Mouse (Mus musculus) limb, embryonic 13.5 days (tissue): ENCODE measurements around the gene Kat14. TPM values are rescaled to one million over a fixed set of nuclear protein-coding genes. Genes with fewer than 3 reads are reported as not detected.

Experiments used
- ATAC-seq: fragments of 200-750 bp; cut with Nextera tagmentation; 2 replicates; pipeline ENCODE4 v1.8.0; 2017; ENCODE audit warnings: low read depth, moderate number of reproducible peaks, moderate TSS enrichment; ENCODE audit not compliant: low FRiP score
- H3K27ac ChIP-seq: fragments of 300-500 bp; sonication (generic); 2 replicates; pipeline ENCODE4 v1.5.1; 2015; ENCODE audit warnings: inconsistent platforms, mild to moderate bottlenecking, moderate library complexity
- H3K27me3 ChIP-seq: fragments of 300-500 bp; sonication (generic); 2 replicates; pipeline ENCODE4 v1.6.1; 2015; ENCODE audit warnings: mild to moderate bottlenecking, inconsistent platforms
- H3K36me3 ChIP-seq: fragments of 300-500 bp; sonication (generic); 2 replicates; pipeline ENCODE4 v1.6.1; 2015; ENCODE audit warnings: inconsistent platforms, mild to moderate bottlenecking, moderate library complexity
- H3K4me1 ChIP-seq: fragments of 300-500 bp; sonication (generic); 2 replicates; pipeline ENCODE4 v1.6.1; 2015; ENCODE audit warnings: inconsistent platforms
- H3K4me2 ChIP-seq: fragments of 300-500 bp; sonication (generic); replicated peaks from 2 replicates; pipeline ENCODE4 v1.6.1; 2015; ENCODE audit warnings: inconsistent platforms, mild to moderate bottlenecking, moderate library complexity
- H3K4me3 ChIP-seq: fragments of 300-500 bp; sonication (generic); 2 replicates; pipeline ENCODE4 v1.5.1; 2015; ENCODE audit warnings: moderate library complexity, mild to moderate bottlenecking, inconsistent platforms
- H3K9ac ChIP-seq: fragments of 300-500 bp; sonication (generic); 2 replicates; pipeline ENCODE4 v1.6.1; 2015; ENCODE audit warnings: mild to moderate bottlenecking, inconsistent platforms
- H3K9me3 ChIP-seq: fragments of 300-500 bp; sonication (generic); 2 replicates; pipeline ENCODE4 v1.6.1; 2016; ENCODE audit warnings: inconsistent platforms
- WGBS: fragments of 180-500 bp; shearing (Covaris S2); methylation state at CpG from one replicate; pipeline ENCODE4 v1.1.7; 2015; 5-methylcytosine and 5-hydroxymethylcytosine counted together
- polyA plus RNA-seq: library from polyadenylated mRNA; unstranded; fragments of >200 nt; fragmentation: Nextera tagmentation; extraction: Ambion mirVana; gene quantifications from 2 replicates; pipeline ENCODE4 v1.2.1, GENCODE M21; 2015

Gene Kat14
- polyA plus RNA-seq, 1 experiment from 2014 or later, result 47.3 TPM

- no peak for ATAC-seq
- no peak overlapping the region for H3K4me3 ChIP-seq
- 73% methylated on average over 5 of the region's 5 CpGs for WGBS
- H3K27ac ChIP-seq, result no peak overlapping the region
- no peaks in the 10 kb centered on the region for H3K4me1 ChIP-seq
- no peaks in the 10 kb centered on the region for H3K27me3 ChIP-seq
- no peaks in the 10 kb centered on the region for H3K9me3 ChIP-seq
- no peaks in the 10 kb centered on the region for H3K36me3 ChIP-seq
- H3K9ac ChIP-seq, result no peak overlapping the region
- H3K4me2 ChIP-seq, result no peak overlapping the region
Measured at GRCm38 (mm10) chr2:144431286-144431825, 62.6 kb downstream of the Kat14 start.

GRCm38 (mm10) chr2:144435679-144436078 lies 66.9 kb downstream of the Kat14 start:
- Histone ChIP-seq H3K36me3 (no peaks in the 10 kb centered on the region), H3K27me3 (no peaks in the 10 kb centered on the region), H3K9ac (no peak overlapping the region), H3K4me1 (no peaks in the 10 kb centered on the region), H3K4me2 (no peak overlapping the region), H3K4me3 (no peak overlapping the region), H3K9me3 (no peaks in the 10 kb centered on the region), H3K27ac (no peak overlapping the region)
- no peak for ATAC-seq
- 70% methylated on average over 10 of the region's 10 CpGs for WGBS

DNA sequence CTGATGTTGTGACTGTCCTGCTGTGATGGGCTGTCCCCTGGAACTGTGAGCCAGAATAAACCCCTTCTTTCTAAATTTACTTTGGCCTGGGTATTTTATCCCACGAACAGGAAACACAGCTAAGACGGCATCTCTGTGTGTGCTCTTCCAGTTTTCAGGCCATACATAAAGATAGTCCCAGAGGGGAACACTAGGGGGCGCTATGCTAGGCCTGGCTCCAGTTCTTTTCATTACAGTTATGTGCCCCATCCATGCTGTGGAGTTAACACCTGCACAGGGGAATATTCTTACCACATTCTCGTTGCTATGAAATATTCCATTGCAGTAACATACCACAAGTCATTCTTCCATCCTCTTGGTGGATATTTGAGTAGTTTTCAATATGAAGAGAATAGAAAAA lies 69.6 kb downstream of the Kat14 start:
- no peak for ATAC-seq
- Histone ChIP-seq H3K27me3 (no peaks in the 10 kb centered on the region), H3K9me3 (no peaks in the 10 kb centered on the region), H3K4me2 (no peak overlapping the region), H3K9ac (no peak overlapping the region), H3K36me3 (no peaks in the 10 kb centered on the region), H3K4me3 (no peak overlapping the region), H3K4me1 (no peaks in the 10 kb centered on the region), H3K27ac (no peak overlapping the region)
- 55% methylated on average over 4 of the region's 4 CpGs for WGBS

DNA sequence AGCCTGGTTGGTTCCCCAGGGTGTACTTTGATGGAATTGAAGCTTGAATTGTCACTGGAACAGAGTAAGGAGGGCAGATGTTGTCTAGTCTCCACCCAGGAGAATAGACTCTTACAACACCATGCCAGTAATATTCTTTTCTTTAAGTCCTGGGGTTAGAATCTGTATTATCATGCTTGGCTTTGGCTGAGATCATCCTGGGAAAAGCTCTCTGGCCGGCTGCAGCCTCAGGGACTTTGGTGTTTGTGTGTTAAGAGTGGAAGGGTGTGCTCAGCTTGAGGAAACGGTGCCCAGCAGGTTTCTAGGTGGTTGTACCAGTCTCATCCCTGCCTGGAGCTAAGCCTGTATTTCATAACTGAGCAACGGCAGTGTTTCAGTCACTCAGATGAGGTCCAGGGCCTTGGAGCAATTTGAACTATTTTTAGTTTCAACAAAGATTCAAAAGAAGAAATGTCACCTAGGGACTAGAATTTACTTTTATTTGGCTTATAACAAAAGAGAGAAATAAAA lies 70.5 kb downstream of the Kat14 start:
- Histone ChIP-seq H3K27me3 (no peaks in the 10 kb centered on the region), H3K36me3 (no peaks in the 10 kb centered on the region), H3K9me3 (no peaks in the 10 kb centered on the region), H3K27ac (no peak overlapping the region), H3K4me2 (no peak overlapping the region), H3K4me3 (no peak overlapping the region), H3K9ac (no peak overlapping the region), H3K4me1 (no peaks in the 10 kb centered on the region)
- 60% methylated on average over 3 of the region's 3 CpGs for WGBS
- no peak for ATAC-seq

DNA sequence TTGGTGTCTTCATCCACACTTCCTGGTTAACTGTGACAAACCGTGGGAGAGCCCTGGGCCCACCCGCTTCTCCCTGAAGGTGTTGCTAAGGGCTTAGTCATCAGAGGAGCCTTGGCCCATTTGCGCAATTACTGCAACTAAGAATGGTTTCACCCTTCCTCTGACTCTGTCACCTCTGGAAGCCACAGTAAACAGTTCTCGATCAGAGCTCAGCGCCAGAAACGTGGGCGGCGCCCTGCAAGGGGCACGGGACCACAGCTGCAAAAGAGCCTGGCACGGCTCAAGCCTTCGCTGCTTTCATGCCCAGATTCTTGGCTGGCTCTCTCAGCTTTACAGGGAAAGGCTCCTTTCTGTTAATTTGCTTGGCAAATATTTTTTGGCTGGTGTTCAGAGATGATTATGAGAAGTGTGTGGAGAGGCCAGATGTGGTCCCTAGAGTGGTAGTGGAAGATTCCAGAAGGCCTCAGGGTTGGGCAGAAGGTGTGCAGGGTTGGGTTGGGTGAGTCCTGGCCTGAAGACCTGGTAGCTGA lies 72.7 kb downstream of the Kat14 start:
- 75% methylated on average over 11 of the region's 11 CpGs for WGBS
- H3K4me2 ChIP-seq, result no peak overlapping the region
- H3K4me1 ChIP-seq, result no peaks in the 10 kb centered on the region
- no peaks in the 10 kb centered on the region for H3K27me3 ChIP-seq
- no peak for ATAC-seq
- H3K27ac ChIP-seq, result no peak overlapping the region
- no peak overlapping the region for H3K9ac ChIP-seq
- H3K4me3 ChIP-seq, result no peak overlapping the region
- H3K9me3 ChIP-seq, result no peaks in the 10 kb centered on the region
- H3K36me3 ChIP-seq, result no peaks in the 10 kb centered on the region

- no peak for ATAC-seq
- H3K27me3 ChIP-seq, result no peaks in the 10 kb centered on the region
- 86% methylated on average over 7 of the region's 7 CpGs for WGBS
- no peaks in the 10 kb centered on the region for H3K36me3 ChIP-seq
- H3K9me3 ChIP-seq, result no peaks in the 10 kb centered on the region
- H3K9ac ChIP-seq, result no peak overlapping the region
- no peak overlapping the region for H3K27ac ChIP-seq
- H3K4me1 ChIP-seq, result no peaks in the 10 kb centered on the region
- H3K4me3 ChIP-seq, result no peak overlapping the region
- no peak overlapping the region for H3K4me2 ChIP-seq
Measured at GRCm38 (mm10) chr2:144446360-144446999, 77.7 kb downstream of the Kat14 start.

DNA sequence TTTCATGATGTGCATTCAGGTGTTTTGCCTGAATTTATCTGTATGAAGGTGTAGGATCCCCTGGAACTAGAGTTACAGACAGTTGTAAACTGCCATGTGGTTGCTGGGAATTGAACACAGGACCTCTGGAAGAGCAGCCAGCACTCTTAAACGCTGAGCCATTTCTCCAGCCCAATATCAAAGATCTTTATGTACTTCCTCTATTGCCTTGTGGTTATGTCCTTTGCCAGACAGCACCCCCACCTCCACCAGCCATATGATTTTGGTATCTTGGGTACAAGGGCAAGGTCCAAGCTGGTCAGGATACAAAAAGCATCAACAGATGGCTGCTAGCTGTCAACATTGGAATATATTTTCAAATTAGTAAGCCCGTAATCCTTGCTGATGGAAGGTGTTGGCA lies 81.6 kb downstream of the Kat14 start:
- no peak overlapping the region for H3K4me3 ChIP-seq
- no peaks in the 10 kb centered on the region for H3K4me1 ChIP-seq
- H3K36me3 ChIP-seq, result no peaks in the 10 kb centered on the region
- no peak for ATAC-seq
- no peak overlapping the region for H3K27ac ChIP-seq
- H3K9ac ChIP-seq, result no peak overlapping the region
- 76% methylated on average over 2 of the region's 2 CpGs for WGBS
- no peaks in the 10 kb centered on the region for H3K9me3 ChIP-seq
- H3K27me3 ChIP-seq, result peaks cover 9% of the 10 kb centered on the region
- no peak overlapping the region for H3K4me2 ChIP-seq

DNA sequence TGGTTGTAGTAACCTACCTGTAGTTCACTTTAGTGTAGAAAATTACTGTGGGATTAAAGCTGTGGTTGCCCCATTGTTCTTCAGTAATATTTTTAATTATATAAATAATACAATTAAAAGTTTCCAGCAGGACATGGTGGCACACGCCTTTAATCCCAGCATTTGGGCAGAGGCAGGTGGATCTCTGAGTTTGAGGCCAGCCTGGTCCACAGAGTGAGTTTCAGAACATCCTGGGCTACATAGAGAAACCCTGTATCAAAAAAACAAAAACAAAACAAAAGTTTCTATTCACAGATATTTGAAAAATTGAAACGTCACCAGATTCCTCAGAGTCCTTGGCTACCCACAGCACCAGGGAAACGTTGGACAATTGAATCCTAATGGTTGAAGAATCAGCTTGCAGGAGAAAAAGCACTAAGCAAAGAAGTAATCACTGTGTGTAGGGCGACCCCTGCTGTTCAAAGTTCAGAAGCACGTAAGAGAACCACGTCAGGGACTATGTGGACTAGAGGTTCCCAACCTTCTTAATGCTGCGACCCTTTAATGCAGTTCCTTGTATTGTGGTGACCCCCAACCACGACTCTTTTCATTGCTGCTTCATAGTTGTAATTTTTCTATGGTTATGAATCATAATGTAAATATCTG lies 83.7 kb downstream of the Kat14 start:
- Histone ChIP-seq H3K27ac (no peak overlapping the region), H3K27me3 (peaks cover 9% of the 10 kb centered on the region), H3K4me3 (no peak overlapping the region), H3K9ac (no peak overlapping the region), H3K36me3 (no peaks in the 10 kb centered on the region), H3K4me1 (no peaks in the 10 kb centered on the region), H3K4me2 (no peak overlapping the region), H3K9me3 (no peaks in the 10 kb centered on the region)
- ATAC-seq, result peak; percentile 59
- WGBS, result 14% methylated on average over 8 of the region's 8 CpGs

Other genes with a start within 250 kb of the Kat14 start
- gene Mgme1, start 98.3 kb upstream of the Kat14 start, polyA plus RNA-seq, result 19.7 and 22.6 TPM in 2 replicates
- gene Snx5, start 98.1 kb upstream of the Kat14 start, polyA plus RNA-seq, result 130 and 133 TPM in 2 replicates
- 0.88 and 1.3 TPM in 2 replicates for gene Ovol2, start 36.8 kb upstream of the Kat14 start, polyA plus RNA-seq
- 5.7 TPM in 1 of 2 replicates, not detected in the other for gene Pet117, start within 50 bp of the Kat14 start, polyA plus RNA-seq
- gene Dzank1, start 158.4 kb downstream of the Kat14 start, polyA plus RNA-seq, result 0.82 and 2.2 TPM in 2 replicates
- gene Polr3f, start 158.7 kb downstream of the Kat14 start, polyA plus RNA-seq, result 32.5 and 33.1 TPM in 2 replicates
- gene Rbbp9, start 181.9 kb downstream of the Kat14 start, polyA plus RNA-seq, result 68.0 and 68.8 TPM in 2 replicates
- 91.4 and 91.7 TPM in 2 replicates for gene Sec23b, start 187.2 kb downstream of the Kat14 start, polyA plus RNA-seq
- 38.8 and 43.5 TPM in 2 replicates for gene Smim26, start 225.1 kb downstream of the Kat14 start, polyA plus RNA-seq
- 48.8 and 50.4 TPM in 2 replicates for gene Dtd1, start 230.9 kb downstream of the Kat14 start, polyA plus RNA-seq